Mouse (Mus musculus) layer of hippocampus, postnatal 10 days (tissue): ENCODE results near the gene Nucks1. TPM values are rescaled to one million over a fixed set of nuclear protein-coding genes. Genes with fewer than 3 reads are reported as not detected.

Experiments
- DNase-seq, 2 experiments: peaks; one replicate each; pipeline ENCODE4 v3.0.0; 2021; ENCODE audit warnings: low spot score in 2 of 2
- total RNA-seq, 2 experiments: library from RNA; stranded (reverse); gene quantifications; 2 replicates each; pipeline ENCODE4 v1.2.3; 2021

Nucks1 gene
- total RNA-seq, 2 experiments from 2014 or later, result 175 to 190 TPM

GRCm38 (mm10) chr1:131964100-131964499, 53.8 kb downstream of the Nucks1 start:
- DNase-seq, result no peak

GRCm38 (mm10) chr1:131964580-131964979, 54.2 kb downstream of the Nucks1 start:
- no peak for DNase-seq

GRCm38 (mm10) chr1:131965818-131966217, 55.5 kb downstream of the Nucks1 start:
- DNase-seq, result no peak

DNA sequence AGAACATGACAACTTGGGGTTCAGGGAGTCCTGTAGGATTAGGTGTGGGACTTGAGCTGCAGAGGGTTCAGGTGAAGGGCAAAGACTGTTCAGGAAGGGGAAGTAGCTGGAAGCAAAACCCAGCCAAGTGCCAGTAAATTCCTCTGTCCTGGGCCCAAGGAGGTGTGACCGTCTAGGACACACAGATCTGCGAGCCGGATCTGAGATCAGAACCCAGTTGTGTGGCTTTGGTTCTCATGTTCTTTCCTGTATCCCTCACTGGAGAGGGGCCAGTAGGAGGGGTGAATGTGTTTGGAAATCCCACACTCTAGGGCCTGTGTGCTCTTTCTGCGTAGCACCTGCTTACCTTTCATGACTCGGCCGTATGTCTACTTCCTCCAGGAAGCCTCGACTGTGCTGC, 57.0 kb downstream of the Nucks1 start:
- no peak for DNase-seq

GRCm38 (mm10) chr1:131968556-131968955, 58.2 kb downstream of the Nucks1 start:
- DNase-seq, result no peak

DNA sequence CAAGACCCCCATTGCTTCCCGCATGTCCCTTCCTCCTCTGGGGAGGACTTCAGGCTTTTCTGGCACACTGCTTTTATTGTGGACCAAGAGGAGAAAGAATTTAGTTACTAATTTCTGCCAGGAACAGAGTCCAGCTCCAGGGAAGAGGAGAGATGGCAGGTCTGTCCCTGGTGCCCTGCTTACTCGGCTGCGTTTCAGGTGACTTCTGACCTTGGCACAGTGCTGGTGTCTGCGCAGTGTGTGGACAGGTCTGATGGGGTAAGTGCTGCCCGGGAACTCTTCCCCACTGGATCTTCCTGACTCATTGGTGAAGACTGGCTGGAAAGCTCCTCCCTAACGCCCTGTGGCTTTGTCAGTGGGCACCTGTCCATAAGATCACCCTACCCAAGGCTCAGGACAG, 58.6 kb downstream of the Nucks1 start:
- no peak for DNase-seq

DNA sequence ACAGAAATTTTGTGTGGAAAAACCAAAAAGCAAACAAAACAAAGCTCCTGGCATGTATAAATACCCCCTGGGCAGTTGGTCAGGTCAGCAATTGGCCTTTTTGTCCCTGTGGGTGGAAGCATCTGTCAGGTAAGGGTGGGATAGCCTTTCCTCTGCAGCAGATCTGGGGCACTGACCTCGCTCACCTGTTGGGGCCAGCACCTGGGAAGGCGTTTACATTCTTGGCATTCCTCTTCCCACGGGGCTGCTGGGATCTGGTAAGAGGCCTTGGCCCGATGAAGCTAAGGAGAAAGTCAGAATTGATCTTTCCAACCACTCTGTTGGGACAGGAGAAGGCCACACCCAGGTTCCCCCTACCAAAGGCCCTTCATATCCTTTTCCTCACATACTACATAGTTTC, 59.5 kb downstream of the Nucks1 start:
- no peak for DNase-seq

DNA sequence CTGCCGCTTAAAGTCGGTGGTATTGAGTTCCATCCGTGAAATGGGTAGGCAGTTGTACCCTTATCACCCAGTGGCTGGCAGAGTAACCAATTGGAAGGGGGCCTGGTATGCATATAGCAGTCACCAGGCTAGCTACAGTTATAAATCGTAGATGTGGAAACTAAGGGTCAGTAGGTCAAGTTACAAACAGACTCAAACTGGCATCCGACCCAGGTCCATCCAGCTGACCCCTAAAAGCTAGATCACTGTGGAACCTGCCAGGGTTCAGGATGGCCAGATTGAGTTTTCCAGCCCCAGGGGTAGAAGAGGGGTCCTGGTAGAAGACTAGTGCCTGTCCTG, 60.0 kb downstream of the Nucks1 start:
- no peak for DNase-seq

- no peak for DNase-seq
These were observed 60.6 kb downstream of the Nucks1 start for GRCm38 (mm10) chr1:131970661-131971520.

- no peak for DNase-seq
These were observed 61.6 kb downstream of the Nucks1 start for GRCm38 (mm10) chr1:131971771-131972497.

GRCm38 (mm10) chr1:131972498-131973334, 62.4 kb downstream of the Nucks1 start:
- DNase-seq, result no peak

GRCm38 (mm10) chr1:131973991-131974390, 63.7 kb downstream of the Nucks1 start:
- DNase-seq, result no peak

GRCm38 (mm10) chr1:131976886-131977285, 66.6 kb downstream of the Nucks1 start:
- no peak for DNase-seq

DNA sequence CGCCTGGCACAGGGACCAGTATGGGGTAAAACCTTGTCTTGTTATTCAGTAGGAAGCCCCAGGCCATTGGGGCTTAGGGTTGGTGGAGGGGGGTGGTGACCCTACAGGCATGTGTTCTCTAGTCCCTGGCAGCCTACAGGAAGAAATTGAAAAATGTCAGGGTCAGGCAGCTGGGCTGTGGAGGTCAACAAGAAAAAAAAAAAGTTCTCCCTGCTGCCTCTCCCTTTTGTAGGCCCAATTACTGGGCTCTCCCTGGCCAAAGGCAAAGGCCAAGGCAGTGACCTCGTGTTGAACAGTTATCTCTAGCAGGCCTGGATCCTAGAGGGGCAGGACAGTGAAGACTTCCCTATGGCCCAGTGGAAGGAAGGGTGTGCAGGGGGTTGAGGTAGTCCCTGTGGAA, 70.1 kb downstream of the Nucks1 start:
- DNase-seq, result no peak

- peak; percentile 76 to 82 for DNase-seq
These were observed 71.2 kb downstream of the Nucks1 start for GRCm38 (mm10) chr1:131981378-131982013.

DNA sequence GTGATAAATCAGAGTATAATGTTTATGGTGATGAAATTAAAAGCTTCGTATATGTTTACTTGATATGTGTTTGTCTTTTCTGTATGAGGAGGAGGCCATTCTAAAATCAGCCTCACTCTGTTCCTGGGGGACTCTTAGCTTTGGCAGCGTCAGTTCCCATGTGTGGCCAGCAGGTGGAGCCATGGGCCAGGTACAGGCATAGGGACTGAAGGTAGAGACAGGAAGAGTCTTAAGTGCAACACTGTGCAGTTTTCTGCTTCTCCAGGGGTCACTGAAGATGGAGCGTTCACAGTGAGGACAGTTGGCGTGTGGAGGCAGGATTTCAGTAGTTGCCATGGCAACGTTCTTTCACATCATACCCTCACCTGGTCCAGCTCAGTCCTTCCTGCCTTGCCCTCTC, 72.6 kb downstream of the Nucks1 start:
- DNase-seq, result peak; percentile 80 to 87

DNA sequence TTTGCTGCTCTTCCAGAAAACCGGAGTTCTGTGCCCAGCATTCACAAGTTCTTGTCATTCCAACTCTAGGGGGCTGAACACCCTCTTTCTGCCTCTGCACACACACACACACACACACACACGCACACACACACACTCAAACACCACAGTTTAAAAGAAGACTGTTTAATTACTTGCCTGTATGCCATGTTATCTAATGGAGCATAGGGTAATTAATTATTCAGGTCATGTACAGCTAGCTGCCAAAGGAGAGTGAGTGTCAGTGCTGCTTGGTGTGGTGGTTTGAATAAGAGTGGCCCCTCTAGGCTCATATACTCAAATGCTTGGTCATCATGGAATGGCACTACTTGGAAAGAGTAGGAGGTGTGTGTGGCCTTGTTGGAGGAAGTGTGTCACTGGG, 73.5 kb downstream of the Nucks1 start:
- no peak for DNase-seq
